Mouse (Mus musculus): ENCODE results near the gene Ccnf. TPM values are rescaled to one million over a fixed set of nuclear protein-coding genes. Genes with fewer than 3 reads are reported as not detected.

Gene Ccnf
- polyA plus RNA-seq, 1 experiment from 2014 or later = 69.2 TPM

DNA sequence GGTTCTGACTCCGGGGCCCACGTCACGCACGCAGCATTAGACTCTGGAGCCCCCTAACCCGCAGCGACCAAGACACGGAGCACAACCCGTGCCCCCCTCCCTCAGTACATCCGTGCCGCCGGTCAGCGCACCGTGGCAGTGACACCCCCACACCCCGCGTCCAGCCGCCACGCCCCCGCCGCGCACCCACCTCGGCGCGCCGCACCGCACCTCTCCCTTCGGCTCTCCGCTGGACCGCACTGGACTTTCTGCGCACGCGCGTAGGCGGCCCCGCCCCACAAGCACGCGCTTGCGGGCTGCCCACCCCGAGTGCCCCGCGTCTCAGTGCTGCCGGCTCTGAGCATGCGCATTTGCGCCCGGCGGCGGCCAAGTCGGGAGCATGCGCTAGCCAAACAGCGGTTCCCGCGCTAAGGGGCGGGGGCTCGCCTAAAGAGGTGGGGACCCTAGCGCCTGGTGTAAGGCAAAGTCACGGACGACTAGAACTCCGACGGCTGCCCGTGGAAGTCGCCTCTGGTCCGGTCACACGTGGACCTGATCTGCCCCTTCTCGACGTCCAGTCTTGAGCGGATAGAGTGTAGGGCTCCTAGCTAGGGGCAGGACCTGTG lies 45.9 kb downstream of the Ccnf start, which contains the start of gene Tbc1d24:
Tbc1d24 (minus strand) TSS at position 279 of the 605 bp plus-strand sequence.
- Histone ChIP-seq H3K9ac (replicated peaks; ENCODE audit: low read length) (peak within 1 kb of the TSS; percentile 78), H3K27me3 (ENCODE audit: insufficient read depth, low read length) (peaks cover 15% of the 10 kb centered on the region), H3K36me3 (ENCODE audit: insufficient read depth, low read length) (no peaks in the 10 kb centered on the region), H3K4me1 (ENCODE audit: insufficient read depth, low read length) (peaks cover 51% of the 10 kb centered on the region), H3K27ac (ENCODE audit: low read length) (peak within 1 kb of the TSS; percentile 22; the same call in 1 of the 2 replicates), H3K9me3 (ENCODE audit: low read length) (no peaks in the 10 kb centered on the region), H3K4me2 (replicated peaks; ENCODE audit: low read depth, low read length) (peak within 1 kb of the TSS; percentile 94), H3K4me3 (ENCODE audit: low read length) (peak within 1 kb of the TSS; percentile 73)
- WGBS = under 1% methylated on average over 59 of the region's 65 CpGs
- peak; percentile 73 for ATAC-seq (ENCODE audit: low FRiP score, low TSS enrichment)

- ATAC-seq (ENCODE audit: low FRiP score, low TSS enrichment) = no peak
- H3K4me3 ChIP-seq (ENCODE audit: low read length) = peak overlapping the region; percentile 73
- H3K27me3 ChIP-seq (ENCODE audit: insufficient read depth, low read length) = peaks cover 15% of the 10 kb centered on the region
- H3K9me3 ChIP-seq (ENCODE audit: low read length) = no peaks in the 10 kb centered on the region
- H3K27ac ChIP-seq (ENCODE audit: low read length) = no peak overlapping the region
- peak overlapping the region; percentile 94 for H3K4me2 ChIP-seq (replicated peaks; ENCODE audit: low read depth, low read length)
- no peaks in the 10 kb centered on the region for H3K36me3 ChIP-seq (ENCODE audit: insufficient read depth, low read length)
- H3K9ac ChIP-seq (replicated peaks; ENCODE audit: low read length) = peak overlapping the region; percentile 78
- peaks cover 49% of the 10 kb centered on the region for H3K4me1 ChIP-seq (ENCODE audit: insufficient read depth, low read length)
- 5% methylated on average over 7 of the region's 7 CpGs for WGBS
Observed at GRCm38 (mm10) chr17:24204846-24205245, 46.4 kb downstream of the Ccnf start.

DNA sequence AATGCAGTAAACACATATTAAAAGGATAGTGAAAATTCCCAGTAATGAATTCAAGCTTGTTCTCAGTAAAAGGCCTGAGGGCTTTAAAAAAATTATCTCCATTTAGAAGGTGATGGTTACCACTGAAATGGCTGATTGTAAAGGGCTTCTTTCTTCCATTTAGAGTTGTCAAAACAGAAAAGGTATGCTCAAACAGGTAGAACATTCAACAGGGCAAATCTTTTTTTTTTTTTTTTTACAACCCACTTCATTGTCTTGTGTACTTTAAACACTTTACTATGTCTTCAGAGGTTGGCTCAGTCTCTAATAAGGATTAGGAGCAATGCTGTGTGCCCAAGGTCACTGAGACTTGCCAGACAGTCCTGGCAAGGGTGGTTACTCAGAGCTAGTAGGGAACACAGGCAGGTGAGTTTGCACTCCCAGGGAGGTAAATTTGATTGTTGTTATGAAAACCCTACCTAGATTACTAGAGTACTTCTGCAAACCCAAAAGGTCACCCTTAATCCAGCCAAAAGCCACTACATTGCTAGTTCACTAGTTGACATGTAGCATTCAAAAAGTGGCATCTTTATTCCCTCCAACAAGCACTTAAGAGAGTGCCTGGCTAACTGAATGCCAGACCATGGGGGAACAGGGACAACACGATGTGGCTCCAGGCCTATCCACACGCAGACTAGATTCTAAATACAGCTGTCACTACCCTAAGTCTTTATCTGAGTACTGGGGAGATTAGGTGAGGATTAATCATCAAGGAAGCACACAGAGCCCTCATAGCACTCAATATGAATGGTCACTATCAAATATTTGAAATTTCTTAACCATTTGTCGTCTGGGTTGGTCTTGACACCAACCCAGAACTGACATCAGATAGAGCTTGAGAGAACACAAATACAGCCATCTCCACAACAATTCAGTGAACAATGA lies 47.4 kb downstream of the Ccnf start:
- H3K27ac ChIP-seq (ENCODE audit: low read length) = no peak overlapping the region
- H3K9me3 ChIP-seq (ENCODE audit: low read length) = no peaks in the 10 kb centered on the region
- H3K4me1 ChIP-seq (ENCODE audit: insufficient read depth, low read length) = peaks cover 40% of the 10 kb centered on the region
- no peak for ATAC-seq (ENCODE audit: low FRiP score, low TSS enrichment)
- peak overlapping the region; percentile 94 for H3K4me2 ChIP-seq (replicated peaks; ENCODE audit: low read depth, low read length)
- peaks cover 15% of the 10 kb centered on the region for H3K27me3 ChIP-seq (ENCODE audit: insufficient read depth, low read length)
- H3K4me3 ChIP-seq (ENCODE audit: low read length) = no peak overlapping the region
- no peak overlapping the region for H3K9ac ChIP-seq (replicated peaks; ENCODE audit: low read length)
- WGBS = 81% methylated on average over 3 of the region's 3 CpGs
- no peaks in the 10 kb centered on the region for H3K36me3 ChIP-seq (ENCODE audit: insufficient read depth, low read length)

- no peak for ATAC-seq (ENCODE audit: low FRiP score, low TSS enrichment)
- Histone ChIP-seq H3K36me3 (ENCODE audit: insufficient read depth, low read length) (no peaks in the 10 kb centered on the region), H3K4me2 (replicated peaks; ENCODE audit: low read depth, low read length) (no peak overlapping the region), H3K9ac (replicated peaks; ENCODE audit: low read length) (no peak overlapping the region), H3K9me3 (ENCODE audit: low read length) (no peaks in the 10 kb centered on the region), H3K4me3 (ENCODE audit: low read length) (no peak overlapping the region), H3K27ac (ENCODE audit: low read length) (no peak overlapping the region), H3K4me1 (ENCODE audit: insufficient read depth, low read length) (peaks cover 32% of the 10 kb centered on the region), H3K27me3 (ENCODE audit: insufficient read depth, low read length) (peaks cover 13% of the 10 kb centered on the region)
- WGBS = 64% methylated on average over 4 of the region's 4 CpGs
Observed at GRCm38 (mm10) chr17:24203068-24203467, 48.2 kb downstream of the Ccnf start.

DNA sequence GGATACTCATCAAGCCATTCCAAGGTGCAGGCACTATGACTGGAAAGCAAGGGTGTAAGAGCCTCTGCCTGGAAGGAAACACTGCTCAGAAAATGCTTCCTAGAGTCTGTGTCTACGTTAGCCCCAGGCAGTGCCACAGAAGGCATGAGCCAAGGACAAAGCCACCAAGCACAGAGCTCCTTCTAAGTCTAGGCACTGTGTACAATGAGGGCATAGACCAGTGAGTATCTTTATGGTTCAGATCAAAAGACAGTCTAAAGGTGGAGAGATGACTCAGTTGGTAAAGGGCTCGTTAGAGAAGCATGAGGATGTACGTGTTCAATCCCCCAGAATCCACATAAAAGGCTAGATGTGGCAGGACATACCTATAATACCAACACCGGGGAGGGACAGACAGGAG lies 50.2 kb downstream of the Ccnf start:
- no peaks in the 10 kb centered on the region for H3K9me3 ChIP-seq (ENCODE audit: low read length)
- WGBS = 79% methylated on average over 4 of the region's 4 CpGs
- no peak overlapping the region for H3K4me3 ChIP-seq (ENCODE audit: low read length)
- no peaks in the 10 kb centered on the region for H3K36me3 ChIP-seq (ENCODE audit: insufficient read depth, low read length)
- H3K4me2 ChIP-seq (replicated peaks; ENCODE audit: low read depth, low read length) = no peak overlapping the region
- no peak for ATAC-seq (ENCODE audit: low FRiP score, low TSS enrichment)
- H3K4me1 ChIP-seq (ENCODE audit: insufficient read depth, low read length) = peaks cover 13% of the 10 kb centered on the region
- no peak overlapping the region for H3K9ac ChIP-seq (replicated peaks; ENCODE audit: low read length)
- no peak overlapping the region for H3K27ac ChIP-seq (ENCODE audit: low read length)
- peaks cover 2% of the 10 kb centered on the region; the same call in 1 of the 2 replicates for H3K27me3 ChIP-seq (ENCODE audit: insufficient read depth, low read length)

DNA sequence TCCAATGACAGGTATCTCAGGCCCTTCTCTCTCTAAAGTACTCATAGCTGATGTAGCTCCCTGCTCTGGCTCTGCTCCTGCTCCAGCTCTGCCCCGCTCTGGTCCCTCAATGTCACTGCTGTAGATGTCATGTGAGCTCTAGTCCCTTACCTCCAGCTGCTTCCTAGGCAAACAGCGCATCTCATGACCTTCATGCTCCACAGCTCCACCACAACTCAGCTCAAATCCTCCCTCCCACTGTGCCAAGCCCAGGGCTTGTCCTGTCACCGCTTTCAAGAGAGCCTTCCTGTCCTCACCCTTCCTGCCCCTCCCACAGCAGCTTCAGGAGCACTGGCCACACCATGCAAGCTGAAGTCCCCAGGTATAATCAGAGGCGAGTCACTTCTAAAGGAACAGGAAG lies 51.5 kb downstream of the Ccnf start:
- no peaks in the 10 kb centered on the region for H3K27me3 ChIP-seq (ENCODE audit: insufficient read depth, low read length)
- no peak overlapping the region for H3K4me2 ChIP-seq (replicated peaks; ENCODE audit: low read depth, low read length)
- H3K4me1 ChIP-seq (ENCODE audit: insufficient read depth, low read length) = peaks cover 6% of the 10 kb centered on the region
- H3K9me3 ChIP-seq (ENCODE audit: low read length) = no peaks in the 10 kb centered on the region
- no peak overlapping the region for H3K4me3 ChIP-seq (ENCODE audit: low read length)
- ATAC-seq (ENCODE audit: low FRiP score, low TSS enrichment) = no peak
- H3K27ac ChIP-seq (ENCODE audit: low read length) = no peak overlapping the region
- WGBS = 60% methylated on average over 4 of the region's 4 CpGs
- H3K9ac ChIP-seq (replicated peaks; ENCODE audit: low read length) = no peak overlapping the region
- H3K36me3 ChIP-seq (ENCODE audit: insufficient read depth, low read length) = no peaks in the 10 kb centered on the region

GRCm38 (mm10) chr17:24199252-24199651 lies 52.0 kb downstream of the Ccnf start:
- WGBS = 95% methylated on average over 4 of the region's 4 CpGs

GRCm38 (mm10) chr17:24197032-24197824 lies 54.1 kb downstream of the Ccnf start:
- WGBS = 77% methylated on average over 15 of the region's 15 CpGs
- Histone ChIP-seq H3K4me1 (ENCODE audit: insufficient read depth, low read length) (no peaks in the 10 kb centered on the region; the same call in 1 of the 2 replicates), H3K27me3 (ENCODE audit: insufficient read depth, low read length) (no peaks in the 10 kb centered on the region), H3K9ac (replicated peaks; ENCODE audit: low read length) (no peak overlapping the region), H3K9me3 (ENCODE audit: low read length) (no peaks in the 10 kb centered on the region), H3K27ac (ENCODE audit: low read length) (no peak overlapping the region), H3K4me2 (replicated peaks; ENCODE audit: low read depth, low read length) (no peak overlapping the region), H3K4me3 (ENCODE audit: low read length) (no peak overlapping the region), H3K36me3 (ENCODE audit: insufficient read depth, low read length) (no peaks in the 10 kb centered on the region)
- no peak for ATAC-seq (ENCODE audit: low FRiP score, low TSS enrichment)

More at GRCm38 (mm10) chr17:24199252-24199651, 52.0 kb downstream of the Ccnf start:
- no peak overlapping the region for H3K4me2 ChIP-seq (replicated peaks; ENCODE audit: low read depth, low read length)
- no peak for ATAC-seq (ENCODE audit: low FRiP score, low TSS enrichment)
- H3K4me1 ChIP-seq (ENCODE audit: insufficient read depth, low read length) = peaks cover 2% of the 10 kb centered on the region
- H3K9ac ChIP-seq (replicated peaks; ENCODE audit: low read length) = no peak overlapping the region
- H3K27me3 ChIP-seq (ENCODE audit: insufficient read depth, low read length) = no peaks in the 10 kb centered on the region
- no peak overlapping the region for H3K27ac ChIP-seq (ENCODE audit: low read length)
- H3K4me3 ChIP-seq (ENCODE audit: low read length) = no peak overlapping the region
- H3K36me3 ChIP-seq (ENCODE audit: insufficient read depth, low read length) = no peaks in the 10 kb centered on the region
- no peaks in the 10 kb centered on the region for H3K9me3 ChIP-seq (ENCODE audit: low read length)

GRCm38 (mm10) chr17:24195349-24195748 lies 55.9 kb downstream of the Ccnf start:
- no peaks in the 10 kb centered on the region for H3K9me3 ChIP-seq (ENCODE audit: low read length)
- H3K36me3 ChIP-seq (ENCODE audit: insufficient read depth, low read length) = no peaks in the 10 kb centered on the region
- H3K4me1 ChIP-seq (ENCODE audit: insufficient read depth, low read length) = no peaks in the 10 kb centered on the region; the same call in 1 of the 2 replicates
- no peak overlapping the region for H3K27ac ChIP-seq (ENCODE audit: low read length)
- 80% methylated on average over 2 of the region's 2 CpGs for whole genome bisulfite sequencing
- no peak overlapping the region for H3K4me2 ChIP-seq (replicated peaks; ENCODE audit: low read depth, low read length)
- ATAC-seq (ENCODE audit: low FRiP score, low TSS enrichment) = no peak
- H3K9ac ChIP-seq (replicated peaks; ENCODE audit: low read length) = no peak overlapping the region
- H3K27me3 ChIP-seq (ENCODE audit: insufficient read depth, low read length) = no peaks in the 10 kb centered on the region
- H3K4me3 ChIP-seq (ENCODE audit: low read length) = no peak overlapping the region

Data from kidney, embryonic 16.5 days (tissue).